Mouse (Mus musculus) telencephalon, adult 2 months (tissue): ENCODE measurements around the gene 4930447C04Rik.
A peak's percentile ranks its signal among the peaks of the same experiment; 100 is the strongest.

Experiments
- DNase-seq: peaks from one replicate; pipeline ENCODE4 v3.0.0-alpha.2; 2011; ENCODE audit warnings: low read depth, low spot score

Gene 4930447C04Rik

DNA sequence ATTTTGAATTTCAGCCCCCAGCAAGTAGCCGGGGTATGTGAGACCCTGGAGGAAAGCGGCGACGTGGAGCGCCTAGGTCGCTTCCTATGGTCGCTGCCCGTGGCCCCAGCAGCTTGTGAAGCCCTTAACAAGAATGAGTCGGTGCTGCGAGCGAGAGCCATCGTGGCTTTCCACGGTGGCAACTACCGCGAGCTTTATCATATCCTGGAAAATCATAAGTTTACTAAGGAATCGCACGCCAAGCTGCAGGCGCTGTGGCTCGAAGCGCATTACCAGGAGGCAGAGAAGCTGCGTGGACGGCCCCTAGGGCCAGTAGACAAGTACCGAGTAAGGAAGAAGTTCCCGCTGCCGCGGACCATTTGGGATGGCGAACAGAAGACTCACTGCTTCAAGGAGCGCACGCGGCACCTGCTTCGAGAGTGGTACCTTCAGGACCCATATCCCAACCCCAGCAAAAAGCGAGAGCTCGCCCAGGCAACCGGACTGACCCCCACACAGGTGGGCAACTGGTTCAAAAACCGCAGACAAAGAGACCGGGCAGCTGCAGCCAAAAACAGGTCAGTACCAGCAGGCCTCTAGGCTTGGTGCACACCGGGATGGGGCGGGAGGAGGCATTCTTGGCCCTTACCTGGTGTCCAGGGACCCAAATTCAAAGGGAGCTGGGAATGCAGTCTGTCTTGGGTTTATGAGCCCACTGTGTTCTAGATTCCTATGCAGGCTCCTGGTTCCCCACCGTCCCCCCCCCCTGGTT, at the start of gene 4930447C04Rik:
4930447C04Rik (minus strand) TSS at position 704 of the 751 bp plus-strand sequence.
- DNase-seq = no peak

- DNase-seq = no peak
Observed at GRCm38 (mm10) chr12:72983071-72983857, 42.7 kb upstream of the 4930447C04Rik start.

DNA sequence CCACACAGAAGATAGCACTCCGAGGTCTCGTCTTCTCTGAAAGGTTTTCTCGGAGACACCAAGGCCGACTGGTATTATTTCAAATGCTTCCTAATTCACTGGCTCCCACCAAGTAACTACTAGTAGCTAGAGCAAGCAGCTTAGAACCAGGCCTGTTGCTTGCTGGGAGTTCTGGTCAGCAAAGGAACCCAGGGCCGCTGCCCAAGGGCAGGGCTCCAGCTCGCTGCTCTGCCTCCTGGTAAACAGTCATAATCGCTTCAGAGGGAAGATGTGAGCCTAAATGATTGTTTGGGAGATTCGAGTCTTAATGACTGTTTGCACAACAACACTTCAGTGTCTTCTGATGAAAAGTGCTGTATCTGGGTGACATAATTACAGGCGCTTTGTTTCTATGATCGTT, 42.0 kb upstream of the 4930447C04Rik start:
- no peak for DNase-seq

- DNase-seq = no peak
Observed at GRCm38 (mm10) chr12:72979236-72979635, 38.7 kb upstream of the 4930447C04Rik start.

DNA sequence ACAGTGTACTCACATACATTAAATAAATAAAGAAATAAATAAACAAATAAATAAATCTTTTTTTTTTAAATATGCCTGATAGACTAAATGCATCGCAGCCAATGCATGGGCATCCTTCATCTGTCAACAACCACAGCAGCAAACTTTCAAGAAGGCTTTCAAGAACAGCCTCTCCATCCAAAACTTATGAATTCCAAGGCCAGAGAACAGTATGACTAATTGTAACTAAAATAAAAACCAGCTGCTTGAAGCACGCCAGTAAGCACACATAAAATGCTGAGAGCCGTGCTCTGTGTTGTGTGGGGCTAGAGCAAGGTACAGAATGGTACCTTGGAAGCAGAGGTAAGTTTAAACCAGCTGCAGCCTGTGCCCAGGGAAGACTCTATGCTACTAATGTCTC, 37.3 kb upstream of the 4930447C04Rik start:
- DNase-seq = no peak

- peak; percentile 38 for DNase-seq
Observed at GRCm38 (mm10) chr12:72976718-72977117, 36.1 kb upstream of the 4930447C04Rik start.

DNA sequence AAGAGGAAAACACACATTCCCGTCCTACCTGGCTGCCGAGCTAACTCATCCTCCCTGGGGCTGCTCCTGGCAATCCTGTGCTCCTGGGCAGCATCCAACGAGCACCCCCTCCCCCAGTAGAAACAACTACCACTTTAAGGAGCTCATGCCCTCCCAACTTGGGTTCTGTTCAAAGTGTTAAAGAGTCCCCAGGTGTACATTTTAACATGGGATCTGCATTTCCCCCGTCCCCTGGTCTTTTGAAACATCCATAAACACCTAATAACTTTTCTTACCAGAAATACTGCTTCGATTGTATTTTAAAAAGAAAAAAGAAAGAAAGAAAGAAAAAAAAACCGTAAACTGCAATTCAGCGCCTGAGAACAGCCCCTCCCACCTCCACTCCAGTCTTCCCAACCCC, 35.6 kb upstream of the 4930447C04Rik start:
- DNase-seq = no peak

GRCm38 (mm10) chr12:72973161-72973560, 32.6 kb upstream of the 4930447C04Rik start:
- DNase-seq = peak; percentile 4

DNA sequence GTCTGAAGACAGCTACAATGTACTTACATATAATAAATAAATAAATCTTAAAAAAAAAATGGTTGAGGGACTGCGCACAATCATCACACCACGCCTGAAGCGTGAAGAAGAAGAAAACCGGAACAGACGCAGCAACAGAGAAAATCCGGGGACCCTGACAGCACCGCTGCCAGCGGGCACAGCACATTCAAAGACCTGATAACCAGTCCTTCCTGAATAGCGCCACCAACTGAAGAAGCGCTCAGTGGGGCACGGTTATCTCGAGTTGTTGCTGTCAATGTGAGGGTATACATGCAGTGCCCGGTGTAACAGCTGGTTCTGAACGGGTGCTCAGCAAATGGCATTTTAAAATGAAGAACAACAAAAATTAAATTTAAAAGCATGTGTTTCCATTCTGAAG, 30.0 kb upstream of the 4930447C04Rik start:
- DNase-seq = no peak

GRCm38 (mm10) chr12:72967541-72967940, 27.0 kb upstream of the 4930447C04Rik start:
- no peak for DNase-seq

DNA sequence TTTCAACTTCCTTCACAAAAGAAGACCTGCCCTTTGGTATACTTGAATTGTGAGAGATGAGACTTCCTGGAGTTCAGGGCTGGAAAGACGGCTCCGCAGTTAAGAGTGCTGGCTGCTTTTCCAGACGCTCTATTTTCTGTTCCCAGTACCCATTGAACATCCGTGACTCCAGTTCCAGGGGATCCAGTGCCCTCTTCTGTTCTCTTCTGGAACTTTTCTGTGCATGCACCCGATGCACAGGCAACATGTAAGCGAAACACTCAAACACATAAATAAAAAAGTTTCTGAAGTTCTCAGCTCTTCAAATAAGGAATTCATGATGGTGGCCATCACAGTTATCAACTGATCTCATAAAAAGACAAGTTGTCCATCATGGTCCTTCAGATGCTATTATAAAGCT, 22.2 kb upstream of the 4930447C04Rik start:
- DNase-seq = no peak

GRCm38 (mm10) chr12:72958446-72958845, 17.9 kb upstream of the 4930447C04Rik start:
- DNase-seq = no peak

GRCm38 (mm10) chr12:72957829-72958424, 17.4 kb upstream of the 4930447C04Rik start:
- DNase-seq = no peak

GRCm38 (mm10) chr12:72954906-72955305, 14.3 kb upstream of the 4930447C04Rik start:
- no peak for DNase-seq

GRCm38 (mm10) chr12:72953858-72954257, 13.3 kb upstream of the 4930447C04Rik start:
- DNase-seq = no peak

- no peak for DNase-seq
Observed at GRCm38 (mm10) chr12:72953089-72953488, 12.5 kb upstream of the 4930447C04Rik start.

GRCm38 (mm10) chr12:72947335-72947734, 6.8 kb upstream of the 4930447C04Rik start:
- no peak for DNase-seq

GRCm38 (mm10) chr12:72946805-72947204, 6.2 kb upstream of the 4930447C04Rik start:
- no peak for DNase-seq

GRCm38 (mm10) chr12:72946064-72946395, 5.5 kb upstream of the 4930447C04Rik start:
- DNase-seq = no peak

DNA sequence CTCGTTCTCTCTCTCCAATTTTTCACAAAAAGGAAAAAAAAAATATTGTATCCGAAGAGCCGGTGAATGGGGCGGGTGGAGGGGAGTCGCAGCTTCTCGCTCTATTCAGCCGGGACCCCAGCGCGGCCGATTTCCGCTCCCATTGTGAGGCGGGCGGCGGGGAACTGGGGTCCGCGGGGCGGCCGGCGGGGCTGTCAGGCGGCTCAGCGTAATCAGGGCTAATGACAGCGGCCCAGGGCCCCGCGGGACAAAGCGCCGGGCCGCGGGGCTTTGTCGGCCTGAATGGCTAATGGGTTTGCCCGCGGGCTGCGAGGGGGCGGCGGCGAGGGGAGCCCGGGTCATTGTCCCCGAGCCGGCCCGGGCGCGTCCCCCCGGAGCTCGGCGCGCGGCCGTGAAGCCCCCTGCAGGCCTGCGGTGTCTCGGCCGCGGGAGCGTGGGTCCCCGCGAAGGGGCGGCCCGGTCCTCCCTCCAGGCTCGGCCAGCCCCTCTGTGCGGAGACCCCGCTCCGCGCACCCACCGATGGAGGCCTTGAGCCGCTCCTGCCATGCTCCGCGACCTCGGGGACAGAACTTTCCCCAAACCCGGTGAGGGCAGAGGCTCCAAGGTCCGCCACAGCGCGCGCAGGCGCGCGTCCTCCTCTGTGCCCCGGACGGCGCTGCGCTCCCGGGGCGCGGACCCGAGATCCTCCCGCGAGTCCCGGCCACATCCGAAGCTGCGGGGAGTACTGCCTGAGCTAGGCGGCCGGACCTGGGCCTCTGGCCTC, 4.9 kb upstream of the 4930447C04Rik start:
- DNase-seq = no peak

DNA sequence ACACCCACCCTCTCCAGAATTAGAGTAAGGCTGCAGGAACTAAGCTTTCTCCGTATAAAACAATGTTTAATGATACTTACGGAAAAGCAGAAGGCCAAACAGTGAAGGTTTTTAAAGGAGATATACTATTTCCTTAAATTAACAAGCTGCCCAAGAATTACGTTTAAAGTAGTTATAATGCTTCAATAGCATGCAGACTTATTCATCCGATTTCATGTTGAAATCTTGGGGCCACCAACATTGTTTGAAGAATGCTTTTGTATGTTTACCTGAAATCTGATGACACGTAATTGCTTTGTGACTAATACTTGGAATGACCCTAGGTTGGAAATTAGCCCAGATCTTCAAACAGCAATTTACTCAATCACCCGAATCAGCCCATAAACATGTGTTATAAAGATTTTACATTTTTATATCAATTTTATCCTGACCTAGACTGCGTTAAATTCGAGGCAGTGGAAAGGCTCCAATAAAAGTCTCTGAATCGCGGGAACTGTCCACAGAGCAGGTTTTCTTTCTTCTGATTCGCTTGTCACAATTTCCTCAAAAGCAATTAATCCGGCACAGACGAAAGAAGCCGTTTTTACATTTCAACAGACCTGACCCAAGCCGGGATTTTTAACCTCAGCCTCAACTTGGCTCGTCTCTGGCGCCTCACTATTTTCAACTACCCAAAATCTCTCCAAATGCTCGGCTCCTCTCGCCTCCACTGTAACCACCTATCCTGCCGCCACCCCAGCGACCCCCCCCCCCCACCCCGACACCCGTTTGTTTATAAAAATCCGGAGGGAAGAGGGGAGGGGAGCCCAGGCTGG, 4.0 kb upstream of the 4930447C04Rik start:
- no peak for DNase-seq
